Mouse (Mus musculus) Muller cell, postnatal 12 days (primary cell): ENCODE measurements around the gene Ccar1.
A peak's percentile ranks its signal among the peaks of the same experiment; 100 is the strongest.
"Not testable (repeated sequence)": the region's sequence is repeated elsewhere in the genome, so short reads cannot be mapped to it uniquely, and the experiment has no call there.

Experiments used
- DNase-seq: peaks from one replicate; pipeline ENCODE4 v3.0.0-alpha.2; 2015; ENCODE audit errors: inconsistent ontology term

Ccar1 gene

DNA sequence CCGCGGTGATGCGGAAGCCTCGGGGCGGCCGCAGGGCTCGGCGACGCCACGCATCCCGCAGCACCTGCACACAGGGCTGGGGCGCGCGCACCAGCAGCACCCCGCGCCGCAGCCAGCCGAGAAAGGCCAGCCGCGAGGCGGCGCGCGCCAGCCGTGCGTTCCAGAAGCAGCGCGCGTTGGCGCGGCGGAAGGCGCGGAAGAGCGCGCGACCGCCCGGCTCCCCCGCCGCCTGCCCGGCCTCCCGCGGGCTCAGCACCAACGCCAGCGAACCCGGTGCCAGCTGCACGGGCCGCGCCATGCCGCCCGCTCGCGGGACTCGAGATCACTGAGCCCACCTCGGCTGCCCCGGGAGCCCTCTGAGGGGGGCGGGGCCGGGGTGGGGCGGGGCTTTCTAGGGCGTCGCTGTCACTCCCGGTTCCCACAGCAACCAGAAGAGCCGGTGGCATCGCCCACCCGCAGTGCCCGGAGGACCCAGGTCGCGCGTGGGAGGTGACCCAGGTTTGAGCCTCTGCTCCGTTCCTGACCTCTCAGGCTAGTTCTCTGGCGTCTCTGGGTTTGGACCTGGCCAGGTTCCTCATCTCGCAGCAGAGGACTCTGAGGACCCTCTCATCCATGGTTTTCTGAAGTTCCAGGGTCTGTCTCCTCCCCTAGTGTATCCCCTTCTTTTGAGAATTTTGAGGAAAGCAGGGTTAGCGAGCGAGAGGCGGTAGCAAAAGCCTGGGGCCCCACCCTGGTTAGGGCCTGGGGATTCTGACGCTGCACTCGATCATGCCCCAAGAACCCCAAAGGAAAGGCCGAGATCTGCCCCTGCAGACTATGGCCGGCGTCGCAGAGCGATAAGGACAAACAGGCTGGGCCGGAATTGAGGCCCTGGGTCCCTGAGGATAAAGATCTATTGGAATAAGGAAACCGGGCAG lies 66.1 kb downstream of the Ccar1 start, which contains the start of gene Stox1:
Gene Stox1, minus strand, starts transcription at position 358 of the 917 bp plus-strand sequence.
- DNase-seq, result peak; percentile 71

DNA sequence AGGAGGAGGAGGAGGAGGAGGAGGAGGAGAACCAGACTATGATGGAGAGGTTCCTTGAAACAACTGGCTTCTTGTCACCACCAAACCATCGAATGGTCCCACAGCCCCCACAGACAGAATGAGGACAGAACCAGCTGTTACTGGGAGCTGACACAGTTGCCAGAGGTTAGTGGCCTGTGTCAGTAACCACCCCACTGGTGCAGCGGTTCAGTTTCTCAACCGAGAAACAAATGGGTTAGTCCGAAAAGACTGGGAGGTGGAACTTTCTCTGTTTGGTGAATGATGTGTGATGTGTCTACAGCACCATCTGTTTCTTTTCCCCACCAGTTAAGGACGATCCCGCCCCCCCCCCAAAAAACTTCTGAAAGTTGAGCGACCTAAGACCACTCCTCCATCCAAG lies 67.2 kb downstream of the Ccar1 start:
- no peak for DNase-seq

DNA sequence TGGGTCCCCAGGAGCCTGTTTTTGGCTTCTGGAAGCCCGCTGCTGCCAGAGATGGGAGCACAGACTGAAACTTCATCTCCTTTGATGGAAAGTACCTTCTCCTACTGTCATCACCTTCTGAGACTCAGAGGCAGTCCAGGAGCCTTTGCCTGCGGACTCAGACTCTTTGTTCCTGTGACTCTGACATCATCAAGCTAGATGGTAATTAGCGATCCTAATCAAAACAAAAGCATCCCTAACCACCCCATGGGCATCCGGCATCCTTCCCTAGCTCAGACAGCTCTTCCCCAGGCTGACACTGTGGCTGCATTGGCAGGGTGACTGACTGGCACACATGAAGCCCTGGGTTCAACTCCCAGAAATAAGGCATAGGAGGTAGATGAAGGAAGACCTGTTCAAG lies 69.4 kb downstream of the Ccar1 start:
- DNase-seq, result no peak

DNA sequence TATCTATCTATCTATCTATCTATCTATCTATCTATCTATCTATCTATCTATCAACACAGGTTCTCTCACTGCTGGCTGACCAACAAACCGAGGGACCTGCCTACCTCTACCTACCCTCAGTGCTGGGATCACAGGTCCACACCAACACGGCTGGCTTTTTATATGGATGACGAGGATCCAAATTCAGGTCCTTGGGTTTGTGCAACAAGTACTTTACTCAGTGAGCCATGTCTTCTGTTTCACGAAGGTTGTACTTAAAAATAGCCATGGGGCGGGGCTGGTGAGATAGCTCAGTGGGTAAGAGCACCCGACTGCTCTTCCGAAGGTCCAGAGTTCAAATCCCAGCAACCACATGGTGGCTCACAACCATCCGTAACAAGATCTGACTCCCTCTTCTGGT lies 71.5 kb downstream of the Ccar1 start:
- DNase-seq, result not testable (repeated sequence)

DNA sequence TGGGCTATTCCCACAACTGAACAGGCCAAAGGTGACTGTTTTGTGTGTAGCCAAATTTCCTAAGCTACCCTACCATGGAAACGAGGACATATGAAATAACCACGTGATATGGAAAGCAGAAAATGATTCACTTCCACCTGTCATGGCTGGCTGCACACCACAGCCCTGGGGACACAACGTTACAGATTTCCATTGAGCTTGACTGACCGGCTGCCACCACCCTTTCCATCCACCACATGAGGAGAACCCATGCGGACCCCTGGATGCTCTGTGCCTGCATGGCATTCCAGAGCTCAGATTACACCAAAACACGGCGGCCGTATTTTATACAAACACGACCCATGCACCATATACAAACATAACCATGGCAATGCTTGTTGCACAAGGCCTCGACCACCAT lies 78.6 kb downstream of the Ccar1 start:
- no peak for DNase-seq

DNA sequence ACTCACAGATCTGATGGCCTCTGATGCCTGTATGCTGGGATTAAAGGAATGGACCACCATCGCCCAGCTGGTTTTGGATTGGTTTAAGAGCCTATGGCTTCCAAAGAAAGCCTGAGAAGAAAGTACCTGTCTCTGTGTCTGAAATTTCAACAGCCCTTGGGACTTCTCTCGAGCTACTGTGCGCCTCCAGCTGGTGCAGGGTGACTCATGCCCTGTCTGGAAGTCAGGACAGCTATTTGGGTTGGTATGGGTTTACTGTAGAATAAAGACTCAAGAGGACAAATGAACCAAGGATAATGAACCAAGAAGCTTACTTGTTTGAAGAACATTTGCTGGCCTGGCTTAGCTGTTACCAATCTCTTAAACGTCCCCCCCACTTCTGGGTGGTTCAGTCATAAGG lies 88.5 kb downstream of the Ccar1 start:
- DNase-seq, result peak; percentile 36

DNA sequence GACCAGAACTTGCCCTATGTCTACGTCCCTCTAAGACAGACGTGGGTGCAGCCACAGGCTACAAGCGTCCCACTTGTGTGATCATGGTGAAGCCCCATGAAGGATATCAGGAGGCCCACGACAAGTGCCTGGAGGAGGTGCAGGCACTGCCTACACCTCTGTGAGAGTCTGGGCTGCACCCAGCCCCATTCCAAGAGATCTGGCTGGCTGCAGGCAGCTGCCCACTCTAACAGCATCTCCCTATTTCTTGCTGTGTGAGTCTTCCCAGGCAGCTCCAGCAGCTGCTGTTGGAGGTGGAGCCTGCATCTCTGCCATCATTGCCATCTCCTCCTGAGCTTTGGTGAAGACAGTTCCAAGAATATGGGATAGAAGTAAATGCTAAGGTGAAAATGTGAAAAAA lies 89.7 kb downstream of the Ccar1 start:
- no peak for DNase-seq
